Mouse (Mus musculus) spleen, adult 2 months (tissue): ENCODE measurements at regions not wholly inside any gene's neighbourhood (a gene's known extent, or its start where the extent isn't known, plus 50 kb on each side); places are given as distances from the start of the nearest gene placed in this dataset.

Source experiments
- DNase-seq, 2 experiments: peaks; one replicate each; pipeline versions ENCODE4 v3.0.0 to v3.0.0-alpha.2; 2012 to 2021; ENCODE audit warnings: low spot score in 2 of 2, low read depth in 1 of 2
- H3K27ac ChIP-seq: fragments of 200-500 bp; 2 replicates; pipeline ENCODE4 v1.5.1; 2012; ENCODE audit warnings: low read length, inconsistent platforms; ENCODE audit not compliant: insufficient read depth
- H3K27me3 ChIP-seq: fragments of 200-500 bp; 2 replicates; pipeline ENCODE4 v1.6.1; 2012; ENCODE audit warnings: mild to moderate bottlenecking, moderate library complexity, low read length, inconsistent platforms; ENCODE audit not compliant: control insufficient read depth, insufficient read depth
- H3K36me3 ChIP-seq: fragments of 200-500 bp; 2 replicates; pipeline ENCODE4 v1.6.1; 2012; ENCODE audit warnings: mild to moderate bottlenecking, low read length, inconsistent platforms; ENCODE audit not compliant: control insufficient read depth, insufficient read depth
- H3K4me1 ChIP-seq: fragments of 200-500 bp; 2 replicates; pipeline ENCODE4 v1.6.1; 2011; ENCODE audit warnings: inconsistent platforms; ENCODE audit not compliant: control insufficient read depth, insufficient read depth, insufficient read length
- H3K4me3 ChIP-seq: fragments of 200-500 bp; 2 replicates; pipeline ENCODE4 v1.5.1; 2011; ENCODE audit warnings: mild to moderate bottlenecking, inconsistent platforms; ENCODE audit not compliant: insufficient read depth, insufficient read length; ENCODE audit errors: extremely low read depth
- CTCF ChIP-seq: fragments of 200-500 bp; IDR thresholded peaks from 2 replicates; pipeline ENCODE4 v1.5.1; 2011; ENCODE audit warnings: mild to moderate bottlenecking, inconsistent platforms; ENCODE audit not compliant: insufficient read depth, insufficient read length, insufficient replicate concordance; ENCODE audit errors: extremely low read depth
- POLR2A ChIP-seq: fragments of 200-500 bp; IDR thresholded peaks from 2 replicates; pipeline ENCODE4 v1.6.1; 2011; ENCODE audit warnings: low read depth, low read length, inconsistent platforms
- WGBS: fragments of 180-500 bp; shearing (Covaris S2); methylation state at CpG from one replicate; pipeline ENCODE4 v1.1.7; 2018; 5-methylcytosine and 5-hydroxymethylcytosine counted together

DNA sequence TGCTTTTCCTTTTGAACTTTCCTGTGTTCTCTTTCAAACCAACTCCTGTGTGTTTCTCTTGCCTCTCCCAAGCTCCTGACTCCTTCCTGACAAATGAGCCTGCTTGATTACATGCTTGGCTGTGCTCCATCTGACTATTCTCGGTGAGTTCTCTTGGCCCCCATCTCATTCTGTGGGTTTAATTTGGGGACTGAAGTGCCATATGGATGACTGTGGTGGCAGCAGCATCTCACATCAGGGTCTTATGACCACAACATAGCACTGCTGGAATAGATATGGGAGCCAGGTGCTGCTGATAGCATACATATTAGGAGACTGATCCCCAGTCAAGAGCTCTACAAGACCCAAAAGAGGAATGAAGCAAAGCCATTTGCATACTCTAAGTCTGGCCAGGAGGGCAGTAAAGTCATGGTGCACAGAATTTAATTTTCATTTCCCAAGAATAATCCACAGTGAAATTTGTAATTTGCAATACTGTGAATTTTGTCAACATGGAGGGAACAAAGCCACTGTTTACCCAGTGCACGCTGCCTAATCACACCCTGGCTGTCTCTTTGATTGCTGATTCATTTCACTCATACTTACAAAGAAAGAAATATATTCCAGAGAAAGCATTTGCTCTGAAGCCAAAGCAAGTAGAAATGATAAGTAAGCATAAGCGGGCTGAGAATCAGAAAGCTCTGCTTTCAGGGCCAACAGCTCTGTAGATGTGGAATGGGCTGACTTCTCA is 1478.4 kb upstream of the Gm7489 start:
- no peak for DNase-seq
- no peak overlapping the region for H3K27ac ChIP-seq
- TF ChIP-seq CTCF = no peak
- TF ChIP-seq POLR2A = no peak
- no peaks in the 10 kb centered on the region for H3K36me3 ChIP-seq
- 92% methylated on average over 3 of the region's 3 CpGs for WGBS
- no peak overlapping the region for H3K4me3 ChIP-seq
- H3K4me1 ChIP-seq = no peaks in the 10 kb centered on the region
- no peaks in the 10 kb centered on the region for H3K27me3 ChIP-seq

DNA sequence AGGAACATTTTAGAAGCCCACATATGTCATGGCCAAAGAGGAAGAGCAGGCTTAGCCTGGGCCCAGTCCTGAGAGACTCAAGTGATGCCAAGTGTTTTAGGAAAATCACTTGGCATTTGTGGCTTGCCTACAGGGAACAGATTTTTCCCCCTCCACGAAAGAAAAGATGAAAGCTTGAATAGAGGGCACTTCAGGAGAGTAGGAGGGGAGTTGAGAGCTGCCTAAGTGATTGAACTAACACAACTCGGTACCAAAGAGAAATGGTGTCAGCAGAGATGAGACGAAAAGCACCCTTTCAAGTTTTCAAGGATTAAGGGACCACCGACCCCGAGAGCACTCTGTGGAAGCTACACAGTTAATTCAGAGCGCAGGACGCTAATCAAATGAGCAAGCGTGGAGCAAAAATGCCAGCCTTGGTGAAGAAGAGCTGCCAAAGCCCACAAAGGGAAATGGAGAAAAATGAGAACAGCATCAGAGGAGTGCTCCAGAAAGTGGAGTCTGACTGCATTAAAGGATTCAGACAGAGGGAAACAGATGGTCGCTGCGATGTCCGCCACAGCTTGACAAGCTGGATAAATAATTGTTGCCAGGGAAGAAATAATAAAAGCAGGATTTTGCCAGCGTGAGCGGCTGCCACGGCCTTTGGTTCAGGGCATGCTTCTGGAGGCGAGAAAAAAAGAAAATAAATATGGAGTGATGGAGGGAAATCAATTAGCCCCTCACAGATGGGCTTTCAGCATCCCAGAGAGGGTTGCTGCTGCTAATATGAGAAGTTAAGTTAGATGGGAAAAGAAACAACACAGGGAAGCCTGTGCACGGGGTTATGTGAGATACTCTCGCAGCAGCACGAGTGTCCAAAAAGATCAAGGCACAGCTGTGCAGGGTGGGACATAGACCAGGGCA is 1471.6 kb upstream of the Gm7489 start:
- H3K27ac ChIP-seq = no peak overlapping the region
- H3K4me1 ChIP-seq = no peaks in the 10 kb centered on the region
- H3K36me3 ChIP-seq = no peaks in the 10 kb centered on the region
- 69% methylated on average over 18 of the region's 18 CpGs for WGBS
- H3K27me3 ChIP-seq = no peaks in the 10 kb centered on the region
- no peak for DNase-seq
- no peak overlapping the region for H3K4me3 ChIP-seq
- no peak for TF ChIP-seq CTCF
- no peak for TF ChIP-seq POLR2A

DNA sequence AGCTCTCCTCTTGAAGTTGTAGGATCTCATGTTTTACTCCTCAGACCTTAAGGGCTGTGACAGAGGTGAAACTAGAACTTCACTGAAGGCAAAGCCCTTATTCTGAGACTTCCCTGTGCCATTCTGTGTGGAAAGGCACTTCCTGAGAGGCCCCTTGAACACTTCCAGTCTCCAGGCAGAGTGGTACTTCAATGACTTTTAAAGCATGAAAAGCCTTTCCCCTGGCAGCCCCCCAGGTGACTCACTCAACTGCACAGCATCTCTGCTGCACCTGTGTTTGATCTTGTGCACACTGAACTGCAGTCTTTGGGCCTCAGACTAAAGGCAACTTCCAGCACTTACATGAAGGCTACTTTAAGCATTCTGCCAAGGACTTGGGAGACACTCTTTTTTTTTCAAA is 1458.7 kb upstream of the Gm7489 start:
- DNase-seq = no peak
- Histone ChIP-seq H3K27ac (no peak overlapping the region), H3K27me3 (no peaks in the 10 kb centered on the region), H3K36me3 (no peaks in the 10 kb centered on the region), H3K4me1 (no peaks in the 10 kb centered on the region), H3K4me3 (no peak overlapping the region)
- TF ChIP-seq POLR2A = no peak
- no peak for TF ChIP-seq CTCF

DNA sequence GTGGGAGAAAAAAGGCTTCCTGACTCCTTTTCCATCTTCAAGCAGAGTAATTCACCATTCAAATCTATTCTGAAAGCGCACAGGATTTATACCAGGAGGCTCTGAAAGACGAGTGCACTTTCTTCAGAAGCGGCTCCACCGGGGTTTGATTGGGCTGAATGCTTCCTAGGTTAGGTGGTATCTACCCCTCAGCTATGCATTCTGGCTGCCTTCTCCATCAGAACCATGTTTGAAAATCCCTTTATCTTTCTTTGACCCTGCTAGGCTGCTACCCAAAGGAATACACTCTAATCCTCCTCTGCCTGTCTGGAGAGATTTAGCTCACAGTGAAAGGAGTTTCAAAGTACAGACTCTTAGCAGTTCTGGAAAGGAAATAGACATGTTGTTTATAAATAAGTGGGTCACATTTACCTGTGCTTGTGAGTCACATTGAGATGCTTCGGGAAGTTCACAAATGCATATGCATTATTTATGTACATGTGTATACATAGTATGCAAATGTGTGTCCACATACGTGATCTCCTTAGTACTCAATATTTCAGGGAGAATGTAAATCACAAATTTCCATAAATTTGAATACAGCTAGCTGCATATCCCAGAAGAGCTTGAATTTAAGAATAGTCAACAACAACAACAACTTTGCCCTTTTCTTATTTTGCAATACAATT is 1454.1 kb upstream of the Gm7489 start:
- 87% methylated on average over 6 of the region's 6 CpGs for WGBS
- Histone ChIP-seq H3K27me3 (no peaks in the 10 kb centered on the region), H3K4me3 (no peak overlapping the region), H3K4me1 (no peaks in the 10 kb centered on the region), H3K27ac (no peak overlapping the region), H3K36me3 (no peaks in the 10 kb centered on the region)
- TF ChIP-seq CTCF (no peak), POLR2A (no peak)
- DNase-seq = no peak

DNA sequence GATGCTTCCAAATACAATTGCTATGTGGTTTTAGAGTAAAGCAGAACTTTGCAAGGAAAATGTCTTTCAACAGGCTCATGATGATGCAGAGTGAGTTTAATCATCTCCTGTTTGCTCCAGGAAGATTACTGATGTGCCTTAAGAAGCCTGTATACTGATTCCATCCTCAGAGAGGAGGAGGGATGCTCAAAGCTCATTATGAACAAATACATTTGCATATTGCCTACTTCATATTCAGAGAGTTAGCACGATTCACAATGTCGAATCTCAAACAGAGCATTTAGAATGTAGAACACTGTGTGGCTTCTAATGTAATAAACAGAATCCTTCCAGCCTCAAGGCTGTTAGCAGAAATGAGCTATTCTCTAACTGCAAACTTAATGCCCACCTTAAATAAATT is 1451.1 kb upstream of the Gm7489 start:
- DNase-seq = no peak
- TF ChIP-seq POLR2A (no peak), CTCF (no peak)
- Histone ChIP-seq H3K4me3 (no peak overlapping the region), H3K4me1 (no peaks in the 10 kb centered on the region), H3K27ac (no peak overlapping the region), H3K36me3 (no peaks in the 10 kb centered on the region), H3K27me3 (no peaks in the 10 kb centered on the region)
- WGBS = 82% methylated on average over 2 of the region's 2 CpGs

DNA sequence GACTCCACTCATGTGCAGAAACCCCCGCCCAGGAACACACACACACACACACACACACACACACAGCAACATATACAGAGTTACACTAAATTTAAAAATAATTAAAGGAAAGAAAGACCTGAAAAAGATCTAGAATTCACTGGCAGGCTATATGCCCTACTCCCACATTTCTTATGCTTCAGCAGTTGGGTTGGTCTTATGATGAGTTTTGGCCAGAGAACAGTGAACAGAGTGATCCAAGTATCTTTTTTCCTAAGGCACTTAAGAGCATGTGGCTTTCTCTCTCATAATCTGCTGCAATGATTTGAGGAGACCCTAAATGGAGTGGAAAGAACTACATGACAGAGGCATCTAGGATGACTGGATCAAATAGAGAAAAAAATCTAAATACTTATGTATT is 1446.3 kb upstream of the Gm7489 start:
- H3K36me3 ChIP-seq = no peaks in the 10 kb centered on the region
- TF ChIP-seq CTCF (no peak), POLR2A (no peak)
- H3K27me3 ChIP-seq = no peaks in the 10 kb centered on the region
- H3K4me3 ChIP-seq = no peak overlapping the region
- H3K4me1 ChIP-seq = no peaks in the 10 kb centered on the region
- no peak for DNase-seq
- no peak overlapping the region for H3K27ac ChIP-seq
- WGBS = 86% methylated on average over 1 of the region's 1 CpGs
